Mouse (Mus musculus): ENCODE data around the gene Cog1. TPM values are rescaled to one million over a fixed set of nuclear protein-coding genes. Genes with fewer than 3 reads are reported as not detected.

Gene Cog1
- polyA plus RNA-seq, 1 experiment from 2014 or later: 30.1 TPM

DNA sequence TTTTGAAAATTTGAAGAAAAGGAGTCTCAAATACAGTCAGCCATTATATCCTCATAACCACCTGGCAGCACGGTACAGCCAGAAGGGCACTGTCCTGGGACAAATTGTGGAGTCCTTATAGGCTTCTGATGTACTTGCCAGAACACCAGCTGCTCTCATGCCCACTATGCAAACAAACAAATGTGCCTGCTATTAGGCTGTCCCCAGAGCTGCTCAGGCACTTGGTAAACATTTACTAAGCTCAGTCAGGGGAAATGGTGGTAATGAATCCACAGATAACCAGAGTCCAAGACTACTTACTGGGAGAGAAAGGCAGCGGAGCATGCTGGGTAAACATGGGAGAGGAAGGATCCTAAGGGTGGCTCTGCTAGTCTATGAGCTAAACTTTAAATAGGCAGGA lies 18.2 kb downstream of the Cog1 start:
- H3K4me3 ChIP-seq (ENCODE audit: low read depth, low read length): no peak overlapping the region
- ATAC-seq (ENCODE audit: low FRiP score): no peak
- no peak overlapping the region for H3K9ac ChIP-seq (ENCODE audit: low read length)
- H3K9me3 ChIP-seq (ENCODE audit: control insufficient read depth, low read length): no peaks in the 10 kb centered on the region
- H3K4me2 ChIP-seq: no peak overlapping the region
- H3K27me3 ChIP-seq (ENCODE audit: control insufficient read depth, insufficient read depth, low read length): no peaks in the 10 kb centered on the region
- H3K27ac ChIP-seq (ENCODE audit: low read depth, low read length): no peak overlapping the region
- H3K36me3 ChIP-seq (ENCODE audit: control insufficient read depth, insufficient read depth, low read length): peaks cover 7% of the 10 kb centered on the region; the same call in 1 of the 2 replicates
- H3K4me1 ChIP-seq (ENCODE audit: control insufficient read depth, insufficient read depth, low read length): 0 out of 2 replicates have a peak, but pooled peaks cover 2% of the 10 kb centered on the region
- no peak for DNase-seq (ENCODE audit: low spot score, missing footprints)
- WGBS: 88% methylated on average over 2 of the region's 2 CpGs

- Histone ChIP-seq H3K4me2 (no peak overlapping the region), H3K4me1 (ENCODE audit: control insufficient read depth, insufficient read depth, low read length) (0 out of 2 replicates have a peak, but pooled peaks cover 2% of the 10 kb centered on the region), H3K9me3 (ENCODE audit: control insufficient read depth, low read length) (no peaks in the 10 kb centered on the region), H3K4me3 (ENCODE audit: low read depth, low read length) (no peak overlapping the region), H3K9ac (ENCODE audit: low read length) (no peak overlapping the region), H3K27me3 (ENCODE audit: control insufficient read depth, insufficient read depth, low read length) (no peaks in the 10 kb centered on the region), H3K27ac (ENCODE audit: low read depth, low read length) (no peak overlapping the region), H3K36me3 (ENCODE audit: control insufficient read depth, insufficient read depth, low read length) (peaks cover 5% of the 10 kb centered on the region; the same call in 1 of the 2 replicates)
- DNase-seq (ENCODE audit: low spot score, missing footprints) (no peak), ATAC-seq (ENCODE audit: low FRiP score) (no peak)
- WGBS: 85% methylated on average over 4 of the region's 4 CpGs
Measured at GRCm38 (mm10) chr11:113667704-113668103, 18.7 kb downstream of the Cog1 start.

DNA sequence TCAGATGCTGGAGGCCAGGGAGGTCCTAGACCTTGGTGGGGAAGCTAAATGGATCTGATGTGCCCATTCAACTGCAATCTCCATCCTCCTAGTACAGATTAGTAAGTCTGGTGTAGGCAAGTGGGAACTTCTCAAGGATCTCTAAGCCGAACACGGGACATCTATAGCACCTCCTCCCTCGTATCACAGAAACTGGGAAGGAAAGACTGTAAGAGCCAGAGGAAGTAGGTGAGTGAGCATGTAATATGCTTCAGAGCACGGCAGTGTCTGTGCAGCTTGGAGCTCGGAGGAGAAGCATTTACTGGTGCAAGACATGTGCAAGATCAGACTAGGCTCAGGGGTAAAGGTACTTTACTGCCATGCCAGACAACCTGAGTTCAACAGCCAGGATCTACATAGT lies 19.9 kb downstream of the Cog1 start:
- Histone ChIP-seq H3K4me2 (no peak overlapping the region), H3K4me1 (ENCODE audit: control insufficient read depth, insufficient read depth, low read length) (0 out of 2 replicates have a peak, but pooled peaks cover 2% of the 10 kb centered on the region), H3K27ac (ENCODE audit: low read depth, low read length) (no peak overlapping the region), H3K9me3 (ENCODE audit: control insufficient read depth, low read length) (no peaks in the 10 kb centered on the region), H3K27me3 (ENCODE audit: control insufficient read depth, insufficient read depth, low read length) (no peaks in the 10 kb centered on the region), H3K4me3 (ENCODE audit: low read depth, low read length) (no peak overlapping the region), H3K9ac (ENCODE audit: low read length) (no peak overlapping the region), H3K36me3 (ENCODE audit: control insufficient read depth, insufficient read depth, low read length) (peaks cover 9% of the 10 kb centered on the region)
- no peak for ATAC-seq (ENCODE audit: low FRiP score)
- DNase-seq (ENCODE audit: low spot score, missing footprints): no peak
- 94% methylated on average over 5 of the region's 5 CpGs for WGBS

GRCm38 (mm10) chr11:113669711-113670110 lies 20.7 kb downstream of the Cog1 start:
- DNase-seq (ENCODE audit: low spot score, missing footprints): no peak
- WGBS: 88% methylated on average over 4 of the region's 4 CpGs
- ATAC-seq (ENCODE audit: low FRiP score): no peak
- Histone ChIP-seq H3K27me3 (ENCODE audit: control insufficient read depth, insufficient read depth, low read length) (no peaks in the 10 kb centered on the region), H3K4me3 (ENCODE audit: low read depth, low read length) (no peak overlapping the region), H3K9ac (ENCODE audit: low read length) (no peak overlapping the region), H3K27ac (ENCODE audit: low read depth, low read length) (no peak overlapping the region), H3K4me1 (ENCODE audit: control insufficient read depth, insufficient read depth, low read length) (0 out of 2 replicates have a peak, but pooled peaks cover 2% of the 10 kb centered on the region), H3K36me3 (ENCODE audit: control insufficient read depth, insufficient read depth, low read length) (peaks cover 6% of the 10 kb centered on the region), H3K9me3 (ENCODE audit: control insufficient read depth, low read length) (no peaks in the 10 kb centered on the region), H3K4me2 (no peak overlapping the region)

GRCm38 (mm10) chr11:113673614-113674013 lies 24.6 kb downstream of the Cog1 start:
- Histone ChIP-seq H3K27me3 (ENCODE audit: control insufficient read depth, insufficient read depth, low read length) (no peaks in the 10 kb centered on the region), H3K9ac (ENCODE audit: low read length) (no peak overlapping the region), H3K36me3 (ENCODE audit: control insufficient read depth, insufficient read depth, low read length) (peaks cover 6% of the 10 kb centered on the region), H3K4me3 (ENCODE audit: low read depth, low read length) (no peak overlapping the region), H3K9me3 (ENCODE audit: control insufficient read depth, low read length) (no peaks in the 10 kb centered on the region), H3K27ac (ENCODE audit: low read depth, low read length) (no peak overlapping the region), H3K4me1 (ENCODE audit: control insufficient read depth, insufficient read depth, low read length) (no peaks in the 10 kb centered on the region), H3K4me2 (no peak overlapping the region)
- ATAC-seq (ENCODE audit: low FRiP score): no peak
- WGBS: 97% methylated on average over 4 of the region's 4 CpGs
- no peak for DNase-seq (ENCODE audit: low spot score, missing footprints)

- DNase-seq (ENCODE audit: low spot score, missing footprints) (no peak), ATAC-seq (ENCODE audit: low FRiP score) (no peak)
- Histone ChIP-seq H3K4me3 (ENCODE audit: low read depth, low read length) (no peak overlapping the region), H3K9me3 (ENCODE audit: control insufficient read depth, low read length) (no peaks in the 10 kb centered on the region), H3K27ac (ENCODE audit: low read depth, low read length) (no peak overlapping the region), H3K27me3 (ENCODE audit: control insufficient read depth, insufficient read depth, low read length) (no peaks in the 10 kb centered on the region), H3K36me3 (ENCODE audit: control insufficient read depth, insufficient read depth, low read length) (peaks cover 6% of the 10 kb centered on the region), H3K4me2 (no peak overlapping the region), H3K9ac (ENCODE audit: low read length) (no peak overlapping the region), H3K4me1 (ENCODE audit: control insufficient read depth, insufficient read depth, low read length) (no peaks in the 10 kb centered on the region)
- WGBS: 92% methylated on average over 5 of the region's 5 CpGs
Measured at GRCm38 (mm10) chr11:113674595-113674994, 25.6 kb downstream of the Cog1 start.

GRCm38 (mm10) chr11:113676847-113677246 lies 27.9 kb downstream of the Cog1 start:
- ATAC-seq (ENCODE audit: low FRiP score): no peak
- WGBS: 98% methylated on average over 2 of the region's 2 CpGs

GRCm38 (mm10) chr11:113677378-113677777 lies 28.4 kb downstream of the Cog1 start:
- 93% methylated on average over 2 of the region's 2 CpGs for WGBS
- Histone ChIP-seq H3K27ac (ENCODE audit: low read depth, low read length) (no peak overlapping the region), H3K9ac (ENCODE audit: low read length) (no peak overlapping the region), H3K36me3 (ENCODE audit: control insufficient read depth, insufficient read depth, low read length) (peaks cover 4% of the 10 kb centered on the region), H3K27me3 (ENCODE audit: control insufficient read depth, insufficient read depth, low read length) (no peaks in the 10 kb centered on the region), H3K4me3 (ENCODE audit: low read depth, low read length) (no peak overlapping the region), H3K9me3 (ENCODE audit: control insufficient read depth, low read length) (no peaks in the 10 kb centered on the region), H3K4me2 (no peak overlapping the region), H3K4me1 (ENCODE audit: control insufficient read depth, insufficient read depth, low read length) (peaks cover 5% of the 10 kb centered on the region)
- DNase-seq (ENCODE audit: low spot score, missing footprints) (no peak), ATAC-seq (ENCODE audit: low FRiP score) (no peak)

More at GRCm38 (mm10) chr11:113676847-113677246, 27.9 kb downstream of the Cog1 start:
- H3K4me3 ChIP-seq (ENCODE audit: low read depth, low read length): no peak overlapping the region
- H3K36me3 ChIP-seq (ENCODE audit: control insufficient read depth, insufficient read depth, low read length): peaks cover 4% of the 10 kb centered on the region
- no peak overlapping the region for H3K4me2 ChIP-seq
- H3K4me1 ChIP-seq (ENCODE audit: control insufficient read depth, insufficient read depth, low read length): no peaks in the 10 kb centered on the region
- no peak overlapping the region for H3K9ac ChIP-seq (ENCODE audit: low read length)
- no peaks in the 10 kb centered on the region for H3K9me3 ChIP-seq (ENCODE audit: control insufficient read depth, low read length)
- no peak for DNase-seq (ENCODE audit: low spot score, missing footprints)
- no peak overlapping the region for H3K27ac ChIP-seq (ENCODE audit: low read depth, low read length)
- H3K27me3 ChIP-seq (ENCODE audit: control insufficient read depth, insufficient read depth, low read length): no peaks in the 10 kb centered on the region

- ATAC-seq (ENCODE audit: low FRiP score): no peak
- H3K9ac ChIP-seq (ENCODE audit: low read length): no peak overlapping the region
- WGBS: 86% methylated on average over 8 of the region's 8 CpGs
Measured at GRCm38 (mm10) chr11:113678373-113678772, 29.4 kb downstream of the Cog1 start.

More at GRCm38 (mm10) chr11:113678373-113678772, 29.4 kb downstream of the Cog1 start:
- no peaks in the 10 kb centered on the region for H3K27me3 ChIP-seq (ENCODE audit: control insufficient read depth, insufficient read depth, low read length)
- no peak overlapping the region for H3K4me3 ChIP-seq (ENCODE audit: low read depth, low read length)
- H3K4me2 ChIP-seq: no peak overlapping the region
- no peak overlapping the region for H3K27ac ChIP-seq (ENCODE audit: low read depth, low read length)
- DNase-seq (ENCODE audit: low spot score, missing footprints): no peak
- H3K9me3 ChIP-seq (ENCODE audit: control insufficient read depth, low read length): no peaks in the 10 kb centered on the region
- H3K36me3 ChIP-seq (ENCODE audit: control insufficient read depth, insufficient read depth, low read length): no peaks in the 10 kb centered on the region; the same call in 1 of the 2 replicates
- peaks cover 9% of the 10 kb centered on the region for H3K4me1 ChIP-seq (ENCODE audit: control insufficient read depth, insufficient read depth, low read length)

Measured in midbrain, embryonic 11.5 days (tissue).